Mouse (Mus musculus): ENCODE measurements around the gene Kcnn4. TPM values are rescaled to one million over a fixed set of nuclear protein-coding genes. Genes with fewer than 3 reads are reported as not detected.

Gene Kcnn4
- polyA plus RNA-seq, 1 experiment, result 1.9 TPM

DNA sequence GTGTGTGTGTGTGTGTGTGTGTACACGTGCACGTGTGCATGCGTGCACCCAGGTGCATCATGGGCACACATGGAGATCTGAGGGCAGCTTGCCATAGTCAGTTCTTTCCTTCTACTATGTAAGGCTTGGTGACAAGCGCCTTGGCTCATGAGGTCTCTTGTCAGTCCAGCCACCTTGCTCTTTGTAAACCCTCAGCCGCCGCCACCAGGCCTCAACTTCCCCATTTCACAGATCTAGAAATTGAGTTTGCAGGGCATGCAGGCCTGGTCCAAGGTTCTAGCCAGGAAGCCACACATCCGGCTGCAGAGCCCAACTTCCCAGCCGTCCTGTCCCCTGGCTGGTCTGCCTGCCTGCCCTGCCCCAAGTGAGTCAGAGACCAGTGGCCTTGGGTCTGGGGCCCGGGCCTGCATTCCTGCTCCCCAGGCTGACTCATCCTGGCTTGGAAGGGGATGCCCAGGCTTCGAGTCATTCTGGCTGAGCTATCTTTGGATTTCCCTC lies 17.0 kb downstream of the Kcnn4 start:
- TF ChIP-seq CTCF (IDR thresholded peaks at IDR 0.05; ENCODE audit: borderline replicate concordance, insufficient read depth, low read length), result no peak
- TF ChIP-seq POLR2A (IDR thresholded peaks at IDR 0.05; ENCODE audit: low read depth, low read length), result no peak
- Histone ChIP-seq H3K4me3 (ENCODE audit: insufficient read depth, low read length) (no peak overlapping the region), H3K27ac (ENCODE audit: insufficient read depth, low read length) (peak overlapping the region; percentile 83), H3K4me1 (ENCODE audit: control insufficient read depth, insufficient read depth, low read length) (peaks cover 28% of the 10 kb centered on the region)

DNA sequence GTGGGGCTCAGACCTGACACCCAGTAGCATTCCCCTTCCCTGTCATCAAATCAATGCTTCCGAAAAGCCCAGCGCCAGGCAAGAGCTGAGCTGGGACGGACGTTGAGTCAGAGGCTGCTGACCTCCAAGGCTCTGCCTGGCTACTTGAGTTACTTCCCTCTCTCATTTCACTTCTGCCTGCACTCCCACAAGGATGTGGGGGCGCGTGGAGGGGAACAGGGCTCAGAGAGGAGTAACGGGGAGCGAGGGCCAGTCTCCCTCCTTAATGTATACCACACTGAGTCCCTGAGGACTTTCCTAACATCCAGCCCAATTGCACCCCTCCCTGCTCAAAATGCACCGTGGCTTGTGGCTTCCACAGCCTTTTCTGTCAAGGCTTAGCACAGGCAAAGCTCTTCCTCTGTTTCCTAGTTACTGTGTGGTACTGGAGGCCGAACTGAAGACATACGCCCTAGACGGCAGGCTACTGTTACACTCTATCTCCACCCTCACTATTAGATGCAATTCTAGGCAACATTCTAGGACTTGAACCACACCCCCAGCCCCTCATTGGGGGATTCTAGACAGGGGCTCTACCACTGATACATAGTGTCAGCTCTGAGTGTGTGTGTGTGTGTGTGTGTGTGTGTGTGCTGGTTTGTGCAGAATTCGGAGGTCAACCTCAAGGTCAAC lies 19.6 kb downstream of the Kcnn4 start:
- H3K4me3 ChIP-seq (ENCODE audit: insufficient read depth, low read length), result no peak overlapping the region
- peaks cover 28% of the 10 kb centered on the region for H3K4me1 ChIP-seq (ENCODE audit: control insufficient read depth, insufficient read depth, low read length)
- peak; percentile 53 for TF ChIP-seq POLR2A (IDR thresholded peaks at IDR 0.05; ENCODE audit: low read depth, low read length)
- TF ChIP-seq CTCF (IDR thresholded peaks at IDR 0.05; ENCODE audit: borderline replicate concordance, insufficient read depth, low read length), result no peak
- H3K27ac ChIP-seq (ENCODE audit: insufficient read depth, low read length), result peak overlapping the region; percentile 87

DNA sequence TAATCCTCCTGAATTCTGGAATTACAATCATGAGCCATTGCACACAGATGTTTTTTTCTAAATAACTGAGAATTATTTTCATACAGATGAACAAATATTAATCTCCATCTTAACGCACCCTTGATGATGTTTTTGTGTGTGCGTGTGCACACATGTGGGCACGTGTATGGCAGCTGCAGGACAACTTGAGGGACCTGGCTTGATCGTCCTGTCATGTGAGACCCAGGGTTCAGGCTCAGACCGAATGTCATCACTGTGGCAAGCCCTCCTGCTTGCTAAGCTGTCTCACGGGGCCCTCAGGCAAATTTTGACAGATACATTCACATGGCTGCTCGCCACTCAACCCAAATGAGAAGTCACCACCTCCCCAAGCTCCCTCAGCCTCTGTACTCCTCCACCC lies 20.4 kb downstream of the Kcnn4 start:
- TF ChIP-seq POLR2A (IDR thresholded peaks at IDR 0.05; ENCODE audit: low read depth, low read length), result no peak
- TF ChIP-seq CTCF (IDR thresholded peaks at IDR 0.05; ENCODE audit: borderline replicate concordance, insufficient read depth, low read length), result no peak
- peak overlapping the region; percentile 87 for H3K27ac ChIP-seq (ENCODE audit: insufficient read depth, low read length)
- H3K4me3 ChIP-seq (ENCODE audit: insufficient read depth, low read length), result peak overlapping the region; percentile 5; the same call in 1 of the 2 replicates
- H3K4me1 ChIP-seq (ENCODE audit: control insufficient read depth, insufficient read depth, low read length), result peaks cover 28% of the 10 kb centered on the region

DNA sequence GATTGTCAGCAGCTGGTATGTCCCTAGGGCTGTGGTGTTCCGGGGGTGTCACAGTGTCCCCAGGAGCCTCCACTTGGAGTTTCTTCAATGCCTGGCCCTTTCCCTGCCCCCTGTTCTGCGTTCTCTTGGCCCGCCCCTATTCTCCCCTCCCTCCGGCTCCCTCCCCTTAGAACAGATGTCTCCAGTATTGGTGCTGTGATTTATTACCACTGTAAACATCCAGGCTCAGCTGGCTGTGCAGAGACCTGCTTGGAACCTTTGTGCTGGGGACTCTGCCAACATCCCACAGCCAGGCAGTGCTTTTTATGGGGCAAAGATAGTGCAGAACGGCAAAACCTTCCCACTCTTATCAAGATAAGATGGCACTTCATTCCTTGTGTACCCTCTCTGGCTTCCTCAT lies 21.0 kb downstream of the Kcnn4 start:
- Histone ChIP-seq H3K27ac (ENCODE audit: insufficient read depth, low read length) (peak overlapping the region; percentile 75), H3K4me1 (ENCODE audit: control insufficient read depth, insufficient read depth, low read length) (peaks cover 28% of the 10 kb centered on the region), H3K4me3 (ENCODE audit: insufficient read depth, low read length) (peak overlapping the region; percentile 25; the same call in 1 of the 2 replicates)
- TF ChIP-seq CTCF (IDR thresholded peaks at IDR 0.05; ENCODE audit: borderline replicate concordance, insufficient read depth, low read length), result no peak
- TF ChIP-seq POLR2A (IDR thresholded peaks at IDR 0.05; ENCODE audit: low read depth, low read length), result no peak

DNA sequence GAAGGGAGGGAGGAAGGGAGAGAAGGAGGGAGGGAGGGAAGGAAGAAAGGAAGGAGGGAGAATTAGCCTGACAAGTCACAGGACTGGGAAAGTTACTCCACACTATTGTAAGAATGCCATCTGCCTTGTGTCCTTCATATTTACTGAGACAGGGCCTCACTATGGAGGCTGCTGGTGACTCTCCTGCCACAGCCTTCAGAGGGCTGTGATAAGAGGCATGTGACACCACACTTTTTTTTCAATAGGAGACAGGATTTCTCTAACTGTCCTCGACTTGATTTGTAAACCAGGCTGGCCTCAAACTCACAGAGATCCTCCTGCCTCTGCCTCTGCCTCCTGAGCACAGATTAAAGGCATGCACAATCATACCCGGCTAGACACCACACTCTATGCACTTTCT lies 21.6 kb downstream of the Kcnn4 start:
- peak overlapping the region; percentile 75 for H3K27ac ChIP-seq (ENCODE audit: insufficient read depth, low read length)
- H3K4me3 ChIP-seq (ENCODE audit: insufficient read depth, low read length), result no peak overlapping the region
- no peak for TF ChIP-seq POLR2A (IDR thresholded peaks at IDR 0.05; ENCODE audit: low read depth, low read length)
- TF ChIP-seq CTCF (IDR thresholded peaks at IDR 0.05; ENCODE audit: borderline replicate concordance, insufficient read depth, low read length), result no peak
- peaks cover 26% of the 10 kb centered on the region for H3K4me1 ChIP-seq (ENCODE audit: control insufficient read depth, insufficient read depth, low read length)

DNA sequence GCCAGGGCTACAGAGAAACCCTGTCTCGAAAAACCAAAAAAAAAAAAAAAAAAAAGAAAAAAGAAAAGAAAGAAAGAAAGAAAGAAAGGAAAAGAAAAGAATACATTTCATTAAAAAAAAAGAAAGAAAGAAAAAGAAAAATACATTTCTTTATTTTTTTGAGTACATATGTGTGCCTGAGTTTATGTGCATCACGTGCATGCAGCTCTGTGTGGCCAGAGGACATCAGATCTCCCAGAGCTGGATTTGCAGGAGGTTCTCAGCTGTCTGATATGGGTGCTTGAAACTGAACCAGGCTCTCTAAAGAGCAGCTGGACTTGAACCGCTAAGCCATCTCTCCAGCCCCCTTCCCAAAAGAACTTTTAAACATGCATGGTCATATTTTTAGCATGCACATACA lies 24.0 kb downstream of the Kcnn4 start:
- H3K27ac ChIP-seq (ENCODE audit: insufficient read depth, low read length), result peak overlapping the region; percentile 43
- no peak for TF ChIP-seq CTCF (IDR thresholded peaks at IDR 0.05; ENCODE audit: borderline replicate concordance, insufficient read depth, low read length)
- TF ChIP-seq POLR2A (IDR thresholded peaks at IDR 0.05; ENCODE audit: low read depth, low read length), result no peak

DNA sequence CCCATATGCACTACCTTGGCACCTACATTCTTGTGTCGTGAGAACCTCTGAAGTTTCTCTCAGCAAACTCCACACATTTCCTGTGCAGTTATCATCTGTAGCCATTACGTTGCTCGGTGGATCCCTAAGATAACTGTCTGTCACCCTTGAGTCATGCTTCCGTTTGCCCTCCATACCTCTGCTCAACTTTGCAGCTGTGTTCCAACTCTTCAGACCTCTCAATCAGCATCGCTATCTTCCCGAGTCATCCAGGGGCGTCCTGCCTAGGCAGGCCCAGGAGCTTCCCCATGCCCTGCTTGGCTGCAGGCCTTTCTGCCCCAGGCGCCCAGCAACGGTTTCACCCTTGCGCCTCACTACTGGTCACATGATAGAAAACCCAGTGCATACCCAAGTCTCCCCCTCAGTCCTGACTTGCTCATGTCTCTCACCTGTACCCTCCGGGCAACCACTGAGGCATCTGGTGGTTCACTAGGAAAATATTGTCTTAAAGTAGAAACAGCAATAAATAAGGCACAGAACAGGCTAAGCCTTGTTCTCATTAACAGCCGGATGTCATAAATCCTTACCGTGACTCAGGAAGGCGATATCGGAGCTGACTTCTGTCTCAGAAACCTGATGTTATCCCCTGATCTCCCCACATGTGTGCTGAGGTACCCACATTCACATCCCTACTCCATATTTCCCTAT lies 24.6 kb downstream of the Kcnn4 start:
- 0 out of 2 replicates have a peak, but pooled peaks have one; percentile 16 for TF ChIP-seq POLR2A (IDR thresholded peaks at IDR 0.05; ENCODE audit: low read depth, low read length)
- no peak for TF ChIP-seq CTCF (IDR thresholded peaks at IDR 0.05; ENCODE audit: borderline replicate concordance, insufficient read depth, low read length)

More for the DNA sequence above, 24.0 kb downstream of the Kcnn4 start:
- Histone ChIP-seq H3K4me3 (ENCODE audit: insufficient read depth, low read length) (no peak overlapping the region), H3K4me1 (ENCODE audit: control insufficient read depth, insufficient read depth, low read length) (peaks cover 6% of the 10 kb centered on the region)

DNA sequence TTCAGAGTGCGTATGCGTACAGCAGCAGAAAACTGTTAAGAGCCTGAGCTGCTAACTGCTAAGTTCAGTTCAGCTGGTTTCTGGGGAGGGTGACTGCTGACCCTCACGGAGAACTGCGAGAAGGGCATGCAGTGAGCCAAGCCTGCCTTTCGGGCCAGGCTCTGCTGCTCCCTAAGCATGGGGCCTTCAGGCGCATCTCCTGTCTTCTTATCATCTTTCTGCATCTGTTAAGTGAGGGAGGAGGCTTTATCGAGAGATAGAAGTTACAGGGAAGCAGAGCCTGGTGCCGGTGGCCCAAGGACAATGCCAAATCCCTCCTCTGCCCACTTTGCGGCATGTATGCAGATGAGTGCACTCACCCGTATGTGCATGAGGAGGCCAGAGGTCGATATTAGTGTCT lies 26.8 kb downstream of the Kcnn4 start:
- H3K4me1 ChIP-seq (ENCODE audit: control insufficient read depth, insufficient read depth, low read length), result 0 out of 2 replicates have a peak, but pooled peaks cover 3% of the 10 kb centered on the region
- no peak overlapping the region for H3K27ac ChIP-seq (ENCODE audit: insufficient read depth, low read length)
- H3K4me3 ChIP-seq (ENCODE audit: insufficient read depth, low read length), result no peak overlapping the region
- TF ChIP-seq CTCF (IDR thresholded peaks at IDR 0.05; ENCODE audit: borderline replicate concordance, insufficient read depth, low read length) (no peak), POLR2A (IDR thresholded peaks at IDR 0.05; ENCODE audit: low read depth, low read length) (no peak)

More for the DNA sequence above, 24.6 kb downstream of the Kcnn4 start:
- Histone ChIP-seq H3K27ac (ENCODE audit: insufficient read depth, low read length) (peak overlapping the region; percentile 43), H3K4me1 (ENCODE audit: control insufficient read depth, insufficient read depth, low read length) (peaks cover 2% of the 10 kb centered on the region; the same call in 1 of the 2 replicates), H3K4me3 (ENCODE audit: insufficient read depth, low read length) (no peak overlapping the region)

DNA sequence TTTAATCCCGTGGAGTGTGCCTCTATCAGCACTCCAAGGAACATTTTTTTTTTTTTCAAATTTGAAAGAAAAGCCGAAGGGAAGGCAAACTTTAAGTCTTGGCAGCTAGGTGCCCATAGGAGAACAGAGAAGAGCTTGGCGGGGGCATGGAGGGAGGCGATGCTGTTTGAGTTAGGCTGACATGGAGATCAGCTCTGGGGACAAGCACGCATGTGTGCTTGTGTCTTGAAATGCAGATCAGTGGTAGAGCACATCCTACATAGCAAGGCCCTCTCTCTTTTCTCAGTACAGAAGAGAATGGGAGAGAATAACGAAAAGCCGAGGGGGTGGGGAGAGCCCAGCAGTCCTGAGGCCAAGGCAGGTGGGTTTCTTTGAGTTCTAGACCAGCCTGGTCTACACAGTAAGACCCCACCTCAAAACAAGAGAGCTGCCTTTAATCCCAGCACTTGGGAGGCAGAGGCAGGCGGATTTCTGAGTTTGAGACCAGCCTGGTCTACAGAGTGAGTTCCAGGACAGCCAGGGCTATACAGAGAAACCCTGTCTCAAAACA lies 28.4 kb downstream of the Kcnn4 start:
- H3K4me3 ChIP-seq (ENCODE audit: insufficient read depth, low read length), result no peak overlapping the region
- TF ChIP-seq CTCF (IDR thresholded peaks at IDR 0.05; ENCODE audit: borderline replicate concordance, insufficient read depth, low read length), result no peak
- no peak for TF ChIP-seq POLR2A (IDR thresholded peaks at IDR 0.05; ENCODE audit: low read depth, low read length)
- 0 out of 2 replicates have a peak, but pooled peaks cover 3% of the 10 kb centered on the region for H3K4me1 ChIP-seq (ENCODE audit: control insufficient read depth, insufficient read depth, low read length)
- H3K27ac ChIP-seq (ENCODE audit: insufficient read depth, low read length), result no peak overlapping the region

All from embryonic fibroblast, embryonic 13.5 days (primary cell).